Mouse (Mus musculus) hindbrain, embryonic 13.5 days (tissue): ENCODE data around the gene Optn. TPM values are rescaled to one million over a fixed set of nuclear protein-coding genes. Genes with fewer than 3 reads are reported as not detected.
"Not testable (repeated sequence)": the region's sequence is repeated elsewhere in the genome, so short reads cannot be mapped to it uniquely, and the experiment has no call there.

Experiments used
- ATAC-seq: fragments of 200-750 bp; cut with Nextera tagmentation; 2 replicates; pipeline ENCODE4 v1.8.0; 2017; ENCODE audit warnings: moderate TSS enrichment; ENCODE audit not compliant: low FRiP score
- H3K27ac ChIP-seq: fragments of 300-500 bp; sonication (generic); 2 replicates; pipeline ENCODE4 v1.5.1; 2015; ENCODE audit warnings: inconsistent platforms, mild to moderate bottlenecking, moderate library complexity
- H3K27me3 ChIP-seq: fragments of 300-500 bp; sonication (generic); 2 replicates; pipeline ENCODE4 v1.6.1; 2015; ENCODE audit warnings: mild to moderate bottlenecking, inconsistent platforms
- H3K36me3 ChIP-seq: fragments of 300-500 bp; sonication (generic); 2 replicates; pipeline ENCODE4 v1.6.1; 2015; ENCODE audit warnings: mild to moderate bottlenecking, inconsistent platforms
- H3K4me1 ChIP-seq: fragments of 300-500 bp; sonication (generic); replicated peaks from 2 replicates; pipeline ENCODE4 v1.6.1; 2015; ENCODE audit warnings: inconsistent platforms
- H3K4me2 ChIP-seq: fragments of 300-500 bp; sonication (generic); 2 replicates; pipeline ENCODE4 v1.6.1; 2015; ENCODE audit warnings: inconsistent platforms, mild to moderate bottlenecking, moderate library complexity
- H3K4me3 ChIP-seq: fragments of 300-500 bp; sonication (generic); 2 replicates; pipeline ENCODE4 v1.5.1; 2015; ENCODE audit warnings: mild to moderate bottlenecking, inconsistent platforms
- H3K9ac ChIP-seq: fragments of 300-500 bp; sonication (generic); 2 replicates; pipeline ENCODE4 v1.6.1; 2015; ENCODE audit warnings: mild to moderate bottlenecking, inconsistent platforms
- H3K9me3 ChIP-seq: fragments of 300-500 bp; sonication (generic); 2 replicates; pipeline ENCODE4 v1.6.1; 2016; ENCODE audit warnings: inconsistent platforms
- WGBS: fragments of 180-500 bp; shearing (Covaris S2); methylation state at CpG from one replicate; pipeline ENCODE4 v1.1.7; 2015; 5-methylcytosine and 5-hydroxymethylcytosine counted together
- polyA plus RNA-seq: library from polyadenylated mRNA; unstranded; fragments of >200 nt; fragmentation: Nextera tagmentation; extraction: Ambion mirVana; gene quantifications from 2 replicates; pipeline ENCODE4 v1.2.1, GENCODE M21; 2015

The Optn gene
- polyA plus RNA-seq: 9.1 and 11.1 TPM in 2 replicates

DNA sequence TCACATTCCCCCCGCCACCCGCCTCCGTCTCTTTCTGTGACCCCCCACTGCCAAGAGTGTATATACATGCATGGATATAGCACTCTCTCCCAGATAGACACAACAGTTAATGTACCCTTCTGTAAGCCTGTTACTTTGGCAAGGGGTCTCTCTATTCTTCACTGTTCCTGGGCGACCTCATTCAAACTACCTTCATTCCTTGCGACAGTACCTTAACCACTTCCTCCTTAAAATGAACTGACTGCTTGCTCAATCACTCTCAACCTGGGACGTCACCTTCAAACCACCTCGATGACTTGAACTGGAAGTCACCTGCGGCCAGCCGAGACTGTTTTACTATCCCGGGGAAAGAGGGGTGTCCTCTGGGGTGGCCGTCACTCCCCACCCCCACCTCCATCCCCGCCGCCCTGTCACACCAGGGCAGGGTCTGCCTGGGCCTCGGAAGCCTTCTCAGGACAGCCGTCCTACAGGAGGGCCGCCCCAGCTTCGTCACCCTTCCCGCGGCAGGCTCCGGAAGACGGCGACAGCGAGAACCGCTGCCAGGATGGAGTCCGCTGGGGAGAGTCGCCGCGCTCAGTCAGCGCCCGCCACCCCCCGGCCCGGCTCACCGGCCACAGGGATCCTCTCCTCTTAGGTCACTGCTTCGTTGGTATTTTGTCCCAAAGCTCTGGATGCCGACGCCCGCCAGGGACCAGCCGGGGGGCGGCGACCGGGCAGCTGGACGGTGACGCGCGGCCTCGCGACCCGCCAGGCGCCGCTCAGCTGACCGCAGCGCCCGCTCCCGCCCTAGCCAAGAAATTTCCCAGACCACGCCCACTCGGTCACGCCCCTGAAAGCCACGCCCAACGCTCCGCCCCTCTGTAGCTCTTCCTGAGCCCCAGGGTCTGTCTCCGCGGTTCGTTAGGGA lies at the start of gene Optn:
Gene Optn (minus strand): TSS at position 753 of the 907 bp plus-strand sequence.
- Histone ChIP-seq H3K4me3 (peak within 1 kb of the TSS; percentile 60), H3K4me2 (peak within 1 kb of the TSS; percentile 81), H3K9ac (peak within 1 kb of the TSS; percentile 76), H3K4me1 (peaks cover 19% of the 10 kb centered on the region), H3K27ac (peak within 1 kb of the TSS; percentile 0; the same call in 1 of the 2 replicates), H3K9me3 (no peaks in the 10 kb centered on the region), H3K36me3 (no peaks in the 10 kb centered on the region), H3K27me3 (peaks cover 17% of the 10 kb centered on the region; the same call in 1 of the 2 replicates)
- peak; percentile 93 for ATAC-seq
- 1% methylated on average over 61 of the region's 63 CpGs for WGBS

- ATAC-seq: peak; percentile 60; the same call in 1 of the 2 replicates
- 27% methylated on average over 8 of the region's 8 CpGs for WGBS
- Histone ChIP-seq H3K4me2 (peak overlapping the region; percentile 6; the same call in 1 of the 2 replicates), H3K27ac (peak overlapping the region; percentile 70), H3K4me3 (no peak overlapping the region), H3K9ac (no peak overlapping the region), H3K27me3 (no peaks in the 10 kb centered on the region), H3K36me3 (no peaks in the 10 kb centered on the region), H3K4me1 (peaks cover 27% of the 10 kb centered on the region), H3K9me3 (0 out of 2 replicates have a peak, but pooled peaks cover 3% of the 10 kb centered on the region)
Measured at GRCm38 (mm10) chr2:5112785-5113291, 49.0 kb upstream of the Optn start.

DNA sequence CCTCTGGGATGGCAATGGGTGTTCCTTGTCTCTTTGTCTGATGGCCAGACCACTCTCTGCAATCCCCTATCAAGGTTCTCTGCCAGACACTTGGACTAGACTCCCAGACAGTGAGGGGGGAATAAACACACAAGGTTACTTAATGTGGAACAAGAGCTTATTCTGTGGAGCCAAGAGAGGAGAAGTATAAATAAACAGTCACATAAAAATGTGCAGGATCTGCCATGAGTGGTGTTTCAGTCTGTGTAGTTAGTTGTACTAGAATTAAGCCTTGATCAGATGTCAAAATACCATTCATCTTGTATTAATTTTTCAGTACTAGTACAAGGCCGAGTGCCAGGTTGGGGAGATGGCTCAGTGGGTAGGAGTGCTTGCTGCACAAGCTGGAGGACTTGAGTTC lies 39.0 kb upstream of the Optn start:
- H3K4me3 ChIP-seq: no peak overlapping the region
- H3K9me3 ChIP-seq: peaks cover 17% of the 10 kb centered on the region
- H3K9ac ChIP-seq: no peak overlapping the region
- 69% methylated on average over 1 of the region's 1 CpGs for WGBS
- no peak overlapping the region for H3K4me2 ChIP-seq
- ATAC-seq: no peak
- peaks cover 16% of the 10 kb centered on the region for H3K4me1 ChIP-seq
- H3K27ac ChIP-seq: no peak overlapping the region
- H3K36me3 ChIP-seq: no peaks in the 10 kb centered on the region
- H3K27me3 ChIP-seq: no peaks in the 10 kb centered on the region

DNA sequence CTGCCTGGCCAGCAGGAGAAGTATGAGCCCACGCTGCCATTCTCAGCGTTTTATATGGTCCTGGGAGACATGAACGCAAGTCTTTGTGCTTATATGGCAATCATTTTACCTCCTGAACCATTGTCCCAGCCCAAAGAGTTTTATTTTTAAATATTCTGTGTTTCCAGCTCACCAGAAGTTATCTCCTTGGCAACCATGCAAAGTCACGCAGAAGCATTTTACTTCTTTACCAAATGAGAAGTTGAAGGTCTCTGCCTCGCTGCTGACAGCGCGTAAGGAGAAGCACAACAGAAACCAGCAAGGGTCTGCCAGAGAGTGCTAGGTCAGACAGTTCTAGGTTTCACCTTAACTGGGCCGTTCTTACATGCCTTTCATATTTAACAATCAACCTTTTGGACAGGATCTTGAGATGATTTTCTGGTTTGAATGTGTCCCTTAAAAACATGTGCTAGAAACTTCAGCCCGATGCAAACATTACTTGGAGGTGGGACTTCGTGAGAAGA lies 37.9 kb upstream of the Optn start:
- Histone ChIP-seq H3K4me1 (peaks cover 20% of the 10 kb centered on the region), H3K9me3 (peaks cover 8% of the 10 kb centered on the region), H3K4me3 (no peak overlapping the region), H3K4me2 (no peak overlapping the region), H3K9ac (no peak overlapping the region), H3K27me3 (no peaks in the 10 kb centered on the region), H3K36me3 (no peaks in the 10 kb centered on the region), H3K27ac (no peak overlapping the region)
- ATAC-seq: no peak
- 90% methylated on average over 10 of the region's 10 CpGs for WGBS

DNA sequence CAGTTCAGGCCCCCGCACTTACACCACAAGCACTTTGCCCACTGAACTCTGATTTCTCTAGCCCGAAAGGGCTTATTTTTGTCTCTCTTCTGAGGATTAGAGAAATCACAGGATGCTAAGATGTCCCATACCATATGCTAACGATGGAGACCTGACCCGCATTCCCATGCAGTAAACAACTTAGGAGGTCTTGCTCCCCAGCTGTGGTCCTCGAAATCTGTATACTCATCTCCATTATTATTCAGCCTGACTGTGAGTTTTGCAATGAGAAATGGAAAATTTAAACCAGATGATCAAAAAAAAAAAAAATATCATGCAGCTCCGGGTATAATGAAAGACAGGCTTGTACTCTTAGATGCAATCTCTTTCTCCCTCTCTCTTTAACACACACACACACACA lies 35.3 kb upstream of the Optn start:
- H3K4me2 ChIP-seq: no peak overlapping the region
- H3K9ac ChIP-seq: no peak overlapping the region
- WGBS: 71% methylated on average over 6 of the region's 6 CpGs
- H3K4me1 ChIP-seq: peaks cover 20% of the 10 kb centered on the region
- no peak overlapping the region for H3K4me3 ChIP-seq
- no peak for ATAC-seq
- H3K27me3 ChIP-seq: no peaks in the 10 kb centered on the region
- H3K27ac ChIP-seq: no peak overlapping the region
- H3K9me3 ChIP-seq: no peaks in the 10 kb centered on the region
- no peaks in the 10 kb centered on the region for H3K36me3 ChIP-seq

- H3K27me3 ChIP-seq: no peaks in the 10 kb centered on the region
- peak overlapping the region; percentile 53 for H3K4me2 ChIP-seq
- peak overlapping the region; percentile 27 for H3K4me3 ChIP-seq
- H3K9ac ChIP-seq: peak overlapping the region; percentile 60
- no peaks in the 10 kb centered on the region for H3K9me3 ChIP-seq
- no peaks in the 10 kb centered on the region for H3K36me3 ChIP-seq
- ATAC-seq: peak; percentile 75
- H3K27ac ChIP-seq: peak overlapping the region; percentile 84
- WGBS: 25% methylated on average over 20 of the region's 20 CpGs
- peaks cover 20% of the 10 kb centered on the region for H3K4me1 ChIP-seq
Measured at GRCm38 (mm10) chr2:5097786-5098445, 34.1 kb upstream of the Optn start.

GRCm38 (mm10) chr2:5095316-5095715 lies 31.5 kb upstream of the Optn start:
- H3K27ac ChIP-seq: no peak overlapping the region
- 59% methylated on average over 1 of the region's 1 CpGs for WGBS
- H3K9me3 ChIP-seq: no peaks in the 10 kb centered on the region
- H3K4me3 ChIP-seq: no peak overlapping the region
- no peaks in the 10 kb centered on the region for H3K36me3 ChIP-seq
- no peak for ATAC-seq
- H3K27me3 ChIP-seq: no peaks in the 10 kb centered on the region
- peaks cover 17% of the 10 kb centered on the region for H3K4me1 ChIP-seq
- H3K4me2 ChIP-seq: no peak overlapping the region
- no peak overlapping the region for H3K9ac ChIP-seq

DNA sequence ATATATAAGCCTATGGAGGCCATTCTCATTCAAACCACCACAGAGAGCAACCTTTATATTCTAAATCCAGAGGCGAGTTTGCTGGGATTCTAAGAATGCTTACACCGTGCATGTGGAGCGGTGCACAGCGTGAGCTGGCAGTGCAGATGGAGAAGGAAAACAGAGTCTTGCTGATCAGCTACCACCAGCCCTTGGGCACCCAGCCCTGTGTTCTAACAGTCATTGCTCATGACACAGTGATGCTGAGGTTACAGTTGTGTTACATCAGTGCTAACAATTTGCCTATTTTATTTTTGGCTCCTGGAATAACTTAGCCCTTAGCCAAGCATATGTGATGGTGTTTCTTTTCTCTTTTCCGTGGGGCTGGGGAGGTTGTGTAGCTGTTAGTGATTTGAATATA lies 31.0 kb upstream of the Optn start:
- H3K27me3 ChIP-seq: no peaks in the 10 kb centered on the region
- no peak overlapping the region for H3K27ac ChIP-seq
- ATAC-seq: no peak
- no peak overlapping the region for H3K4me2 ChIP-seq
- no peaks in the 10 kb centered on the region for H3K9me3 ChIP-seq
- H3K4me1 ChIP-seq: peaks cover 13% of the 10 kb centered on the region
- no peaks in the 10 kb centered on the region for H3K36me3 ChIP-seq
- H3K9ac ChIP-seq: no peak overlapping the region
- no peak overlapping the region for H3K4me3 ChIP-seq
- WGBS: 85% methylated on average over 5 of the region's 5 CpGs

DNA sequence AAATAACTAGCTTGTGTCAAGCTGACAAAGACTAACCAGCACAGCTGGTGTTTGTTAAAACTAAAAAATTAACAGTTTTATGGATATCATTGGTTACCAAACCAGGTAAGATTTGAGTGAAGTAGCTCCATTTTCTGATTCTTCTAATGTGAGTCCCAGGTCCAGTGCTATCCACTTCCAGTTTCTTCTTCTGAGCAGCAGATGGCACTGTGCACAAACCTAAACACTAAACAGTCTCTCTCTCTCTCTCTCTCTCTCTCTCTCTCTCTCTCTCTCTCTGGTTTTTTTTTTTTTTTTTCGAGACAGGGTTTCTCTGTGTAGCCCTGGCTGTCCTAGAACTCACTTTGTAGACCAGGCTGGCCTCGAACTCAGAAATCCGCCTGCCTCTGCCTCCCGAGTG lies 26.5 kb upstream of the Optn start:
- not testable (repeated sequence) for H3K9ac ChIP-seq, H3K27me3 ChIP-seq, H3K36me3 ChIP-seq, H3K27ac ChIP-seq, H3K4me1 ChIP-seq, H3K4me2 ChIP-seq, H3K4me3 ChIP-seq, H3K9me3 ChIP-seq
- 92% methylated on average over 3 of the region's 4 CpGs for WGBS
- peak; percentile 74; the same call in 1 of the 2 replicates for ATAC-seq

- H3K9me3 ChIP-seq: no peaks in the 10 kb centered on the region
Measured at GRCm38 (mm10) chr2:5087667-5088066, 23.8 kb upstream of the Optn start.

DNA sequence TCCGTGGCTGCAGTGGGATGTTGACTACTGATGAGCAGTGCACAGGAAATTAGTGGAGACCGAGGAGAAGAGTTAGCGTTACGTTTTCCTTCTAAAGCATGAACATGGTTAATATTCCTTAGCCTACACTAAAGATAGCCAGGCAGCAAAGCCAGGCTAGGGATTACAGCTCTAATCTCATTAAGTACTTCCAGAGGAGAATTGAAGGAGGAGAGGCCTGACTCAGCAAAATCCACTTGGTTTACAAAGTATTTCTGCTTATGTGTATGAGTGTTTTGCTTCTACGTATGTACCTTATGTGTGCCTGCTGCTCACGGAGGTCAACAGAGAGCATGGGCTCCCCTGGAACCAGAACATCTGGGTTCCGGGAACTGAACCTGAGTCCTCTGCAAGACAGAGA lies 19.9 kb upstream of the Optn start:
- 92% methylated on average over 7 of the region's 7 CpGs for WGBS
- no peaks in the 10 kb centered on the region for H3K9me3 ChIP-seq
- no peak overlapping the region for H3K4me2 ChIP-seq
- H3K4me1 ChIP-seq: peaks cover 6% of the 10 kb centered on the region
- no peak overlapping the region for H3K27ac ChIP-seq
- H3K4me3 ChIP-seq: no peak overlapping the region
- H3K27me3 ChIP-seq: 0 out of 2 replicates have a peak, but pooled peaks cover 3% of the 10 kb centered on the region
- ATAC-seq: no peak
- no peak overlapping the region for H3K9ac ChIP-seq
- H3K36me3 ChIP-seq: no peaks in the 10 kb centered on the region

More at GRCm38 (mm10) chr2:5087667-5088066, 23.8 kb upstream of the Optn start:
- H3K4me2 ChIP-seq: no peak overlapping the region
- WGBS: 91% methylated on average over 3 of the region's 3 CpGs
- no peaks in the 10 kb centered on the region for H3K4me1 ChIP-seq
- H3K4me3 ChIP-seq: no peak overlapping the region
- no peaks in the 10 kb centered on the region for H3K27me3 ChIP-seq
- ATAC-seq: no peak
- no peak overlapping the region for H3K27ac ChIP-seq
- no peaks in the 10 kb centered on the region for H3K36me3 ChIP-seq
- H3K9ac ChIP-seq: no peak overlapping the region
